Mouse (Mus musculus): ENCODE data around the gene Krtap5-4. TPM values are rescaled to one million over a fixed set of nuclear protein-coding genes. Genes with fewer than 3 reads are reported as not detected.

Gene Krtap5-4
- total RNA-seq (2023), result not detected

DNA sequence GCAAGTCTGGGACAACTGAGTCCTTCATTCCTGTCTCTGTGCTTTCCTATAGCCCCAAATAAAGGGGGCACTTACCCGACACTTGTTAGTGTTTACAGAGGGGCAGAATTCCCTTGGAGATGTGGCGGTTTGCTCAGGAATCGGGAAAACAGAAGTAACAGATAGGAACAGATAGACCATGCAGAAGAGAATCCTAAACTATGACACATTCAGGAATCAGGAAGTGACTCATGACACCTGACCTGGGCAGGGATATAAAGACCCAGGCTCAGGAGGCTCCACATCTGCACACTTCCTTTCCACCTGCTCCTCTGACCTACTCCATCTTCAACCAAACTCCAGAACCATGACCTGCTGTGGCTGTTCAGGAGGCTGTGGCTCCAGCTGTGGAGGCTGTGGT lies at the start of gene Krtap5-4:
Gene Krtap5-4, plus strand, starts transcription at position 301 of the 400 bp plus-strand sequence.

DNA sequence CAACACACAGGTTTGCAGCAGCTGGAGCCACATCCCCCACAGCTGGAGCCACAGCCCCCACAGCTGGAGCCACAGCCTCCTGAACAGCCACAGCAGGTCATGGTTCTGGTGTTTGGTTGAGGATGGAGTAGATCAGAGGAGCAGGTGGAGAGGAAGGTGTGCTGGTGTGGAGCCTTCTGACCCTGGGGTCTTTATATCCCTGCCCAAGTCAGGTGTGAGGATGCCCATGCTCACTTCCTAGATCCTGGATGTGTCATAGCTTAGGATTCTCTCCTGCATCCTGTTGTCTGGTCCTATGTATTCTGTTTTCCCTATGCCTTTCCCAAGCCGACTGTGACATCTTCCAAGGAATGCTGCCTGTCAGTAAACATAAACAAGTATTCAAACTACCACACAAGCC lies 45.1 kb upstream of the Krtap5-4 start, which contains the start of gene Gm2431:
Gene Gm2431, minus strand, starts transcription at position 101 of the 400 bp plus-strand sequence.

GRCm38 (mm10) chr7:142274263-142274662 lies 29.1 kb upstream of the Krtap5-4 start, which contains the start of gene Gm4559:
Gm4559 (minus strand) TSS chr7:142274363.

DNA sequence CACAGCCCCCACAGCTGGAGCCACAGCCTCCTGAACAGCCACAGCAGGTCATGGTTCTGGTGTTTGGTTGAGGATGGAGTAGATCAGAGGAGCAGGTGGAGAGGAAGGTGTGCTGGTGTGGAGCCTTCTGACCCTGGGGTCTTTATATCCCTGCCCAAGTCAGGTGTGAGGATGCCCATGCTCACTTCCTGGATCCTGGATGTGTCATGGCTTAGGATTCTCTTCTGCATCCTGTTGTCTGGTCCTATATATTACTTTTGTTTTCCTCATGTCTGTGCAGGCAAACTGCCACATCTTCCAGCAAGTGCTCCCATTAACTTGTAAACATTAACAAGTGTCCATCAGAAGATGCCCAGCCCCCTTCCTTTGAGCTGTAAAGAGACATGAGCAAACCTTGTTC lies 6.3 kb upstream of the Krtap5-4 start, which contains the start of gene Krtap5-1:
Gene Krtap5-1, minus strand, starts transcription at position 101 of the 400 bp plus-strand sequence.

Other genes starting within 250 kb of the Krtap5-4 start
- gene Mob2, start 242.5 kb upstream of the Krtap5-4 start, total RNA-seq (2023), result 10 to 100 TPM; 33.7 to 38.0 TPM
- gene Dusp8, start 207.7 kb upstream of the Krtap5-4 start, total RNA-seq (2023), result 1 to 10 TPM; 1.2 to 2.1 TPM
- gene Gm45618, start 182.8 kb upstream of the Krtap5-4 start, total RNA-seq (2023), result not detected
- not detected for gene Gm39115, start 167.5 kb upstream of the Krtap5-4 start, total RNA-seq (2023)
- gene Gm45337, start 158.9 kb upstream of the Krtap5-4 start, total RNA-seq (2023), result not detected
- not detected for gene Gm29735, start 146.4 kb upstream of the Krtap5-4 start, total RNA-seq (2023)
- not detected for gene Gm4553, start 137.8 kb upstream of the Krtap5-4 start, total RNA-seq (2023)
- gene Krtap5-2, start 127.5 kb upstream of the Krtap5-4 start, total RNA-seq (2023), result not detected
- not detected for gene Gm10153, start 113.2 kb upstream of the Krtap5-4 start, total RNA-seq (2023)
- gene Krtap5-3, start 102.2 kb upstream of the Krtap5-4 start, total RNA-seq (2023), result not detected
- gene Gm7579, start 91.7 kb upstream of the Krtap5-4 start, total RNA-seq (2023), result not detected
- gene Krtap5-5, start 73.6 kb upstream of the Krtap5-4 start, total RNA-seq (2023), result not detected
- gene Gm40460, start 62.5 kb upstream of the Krtap5-4 start, total RNA-seq (2023), result not detected
- gene Gm2431, start 45.2 kb upstream of the Krtap5-4 start, total RNA-seq (2023), result not detected
- not detected for gene Gm4559, start 29.2 kb upstream of the Krtap5-4 start, total RNA-seq (2023)
- gene Krtap5-1, start 6.4 kb upstream of the Krtap5-4 start, total RNA-seq (2023), result not detected
- gene Ifitm10, start 70.2 kb downstream of the Krtap5-4 start, total RNA-seq (2023), result 10 to 100 TPM in 1 of 2 experiments, 1 to 10 TPM in 1; 8.6 to 10.3 TPM
- gene Gm49369, start 79.1 kb downstream of the Krtap5-4 start, total RNA-seq (2023), result not detected
- gene Ctsd, start 84.5 kb downstream of the Krtap5-4 start, total RNA-seq (2023), result 100 to 1,000 TPM; 587 to 608 TPM
- not detected for gene Syt8, start 131.3 kb downstream of the Krtap5-4 start, total RNA-seq (2023)
- gene Tnni2, start 138.3 kb downstream of the Krtap5-4 start, total RNA-seq (2023), result 10 to 100 TPM in 1 of 2 experiments, 1 to 10 TPM in 1; 8.4 to 13.1 TPM
- 1,000 to 10,000 TPM; 1,508 to 1,740 TPM for gene Lsp1, start 157.3 kb downstream of the Krtap5-4 start, total RNA-seq (2023)
- gene Tnnt3, start 195.3 kb downstream of the Krtap5-4 start, total RNA-seq (2023), result 10 to 100 TPM; 39.8 to 40.8 TPM
- 1 to 10 TPM; 3.5 to 3.7 TPM for gene Mrpl23, start 229.1 kb downstream of the Krtap5-4 start, total RNA-seq (2023)